Mouse (Mus musculus) large intestine, adult 2 months (tissue): ENCODE measurements around the gene Sult6b1. TPM values are rescaled to one million over a fixed set of nuclear protein-coding genes. Genes with fewer than 3 reads are reported as not detected.

Experiments
- DNase-seq: peaks from one replicate; pipeline ENCODE4 v3.0.0-alpha.2; 2012; ENCODE audit warnings: low read depth, low spot score
- WGBS: fragments of 180-500 bp; shearing (Covaris S2); methylation state at CpG from one replicate; pipeline ENCODE4 v1.1.7; 2018; 5-methylcytosine and 5-hydroxymethylcytosine counted together
- polyA plus RNA-seq: library from polyadenylated mRNA; depleted of rRNA; stranded (reverse); fragments of >200 nt; gene quantifications from 2 replicates; pipeline ENCODE4 v1.2.3, GENCODE M21; 2012; rRNA removed

Sult6b1 gene
- polyA plus RNA-seq, 1 experiment = not detected

- 87% methylated on average over 4 of the region's 4 CpGs for WGBS
- DNase-seq = no peak
Observed at GRCm38 (mm10) chr17:78888554-78888953, 18.2 kb downstream of the Sult6b1 start.

- WGBS = 76% methylated on average over 5 of the region's 5 CpGs
Observed at GRCm38 (mm10) chr17:78885286-78886065, 21.3 kb downstream of the Sult6b1 start.

DNA sequence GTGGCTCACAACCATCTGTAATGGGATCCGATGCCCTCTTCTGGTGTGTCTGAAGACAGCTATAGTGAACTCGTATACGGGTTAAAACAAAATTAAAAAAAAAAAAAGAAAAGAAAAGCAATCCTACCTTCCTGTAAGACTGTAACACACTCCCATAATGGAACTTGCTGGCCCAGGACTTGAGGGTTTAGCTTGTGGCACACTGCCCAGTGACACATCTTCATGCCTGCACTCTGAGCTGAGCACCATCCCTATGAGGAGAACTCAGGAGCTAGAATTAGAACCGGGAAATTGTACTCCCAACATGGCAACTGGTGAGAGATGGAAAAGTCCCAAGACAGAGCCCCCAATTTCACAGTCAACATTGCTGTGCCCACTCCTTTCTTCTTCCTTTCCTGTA, 23.5 kb downstream of the Sult6b1 start:
- 89% methylated on average over 4 of the region's 4 CpGs for WGBS

More at GRCm38 (mm10) chr17:78885286-78886065, 21.3 kb downstream of the Sult6b1 start:
- DNase-seq = no peak

GRCm38 (mm10) chr17:78882401-78883112, 24.2 kb downstream of the Sult6b1 start, which contains the start of gene Eif2ak2:
Gene Eif2ak2 (minus strand): TSS chr17:78882573.
- WGBS = under 1% methylated on average over 28 of the region's 28 CpGs

More for the DNA sequence above, 23.5 kb downstream of the Sult6b1 start:
- DNase-seq = no peak

GRCm38 (mm10) chr17:78881878-78882304, 24.9 kb downstream of the Sult6b1 start:
- peak; percentile 14 for DNase-seq
- WGBS = 3% methylated on average over 6 of the region's 7 CpGs

More at GRCm38 (mm10) chr17:78882401-78883112, 24.2 kb downstream of the Sult6b1 start, which contains the start of gene Eif2ak2:
- peak; percentile 70 for DNase-seq

- no peak for DNase-seq
- WGBS = 95% methylated on average over 6 of the region's 6 CpGs
Observed at GRCm38 (mm10) chr17:78873886-78874285, 32.9 kb downstream of the Sult6b1 start.

DNA sequence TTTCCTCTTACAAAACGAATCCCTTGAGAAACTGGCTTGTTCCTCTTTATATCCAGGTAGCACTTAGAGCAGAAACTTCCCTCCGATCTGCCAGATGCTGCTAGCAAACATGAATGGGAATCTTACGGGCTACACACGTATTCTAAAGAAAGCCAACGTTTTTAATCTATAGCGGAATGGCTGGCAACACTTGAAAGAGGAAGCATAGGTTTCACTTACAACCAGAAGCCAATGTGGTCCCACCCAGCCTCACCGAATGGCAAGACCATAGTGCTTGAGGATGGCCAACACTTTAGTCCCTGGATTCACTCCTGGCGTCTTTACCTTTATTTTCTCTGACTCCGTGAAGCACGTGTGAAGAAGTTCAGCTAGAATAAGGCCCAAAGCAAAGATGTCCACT, 50.5 kb downstream of the Sult6b1 start:
- WGBS = 89% methylated on average over 10 of the region's 10 CpGs
- DNase-seq = no peak

GRCm38 (mm10) chr17:78842271-78842928, 64.4 kb downstream of the Sult6b1 start:
- WGBS = 74% methylated on average over 7 of the region's 7 CpGs
- DNase-seq = no peak

DNA sequence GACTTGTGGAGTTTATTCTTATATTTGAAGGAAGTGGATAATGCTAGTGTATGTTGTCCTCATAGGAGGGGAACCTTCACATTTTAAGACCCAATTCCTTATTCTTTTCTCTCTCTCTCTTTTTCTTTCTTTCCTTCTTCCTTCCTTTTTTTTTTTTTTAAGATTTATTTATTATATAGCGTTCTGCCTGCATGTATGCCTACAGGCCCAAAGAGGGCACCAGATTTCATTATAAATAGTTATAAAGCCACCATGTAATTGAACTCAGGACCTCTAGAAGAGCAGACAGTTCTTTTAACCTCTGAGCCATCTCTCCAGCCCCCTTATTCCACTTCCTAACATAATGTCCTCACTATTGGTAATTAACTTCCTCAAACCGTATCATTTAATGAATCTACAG, 70.7 kb downstream of the Sult6b1 start:
- DNase-seq = no peak
- WGBS = 10% methylated on average over 2 of the region's 2 CpGs

DNA sequence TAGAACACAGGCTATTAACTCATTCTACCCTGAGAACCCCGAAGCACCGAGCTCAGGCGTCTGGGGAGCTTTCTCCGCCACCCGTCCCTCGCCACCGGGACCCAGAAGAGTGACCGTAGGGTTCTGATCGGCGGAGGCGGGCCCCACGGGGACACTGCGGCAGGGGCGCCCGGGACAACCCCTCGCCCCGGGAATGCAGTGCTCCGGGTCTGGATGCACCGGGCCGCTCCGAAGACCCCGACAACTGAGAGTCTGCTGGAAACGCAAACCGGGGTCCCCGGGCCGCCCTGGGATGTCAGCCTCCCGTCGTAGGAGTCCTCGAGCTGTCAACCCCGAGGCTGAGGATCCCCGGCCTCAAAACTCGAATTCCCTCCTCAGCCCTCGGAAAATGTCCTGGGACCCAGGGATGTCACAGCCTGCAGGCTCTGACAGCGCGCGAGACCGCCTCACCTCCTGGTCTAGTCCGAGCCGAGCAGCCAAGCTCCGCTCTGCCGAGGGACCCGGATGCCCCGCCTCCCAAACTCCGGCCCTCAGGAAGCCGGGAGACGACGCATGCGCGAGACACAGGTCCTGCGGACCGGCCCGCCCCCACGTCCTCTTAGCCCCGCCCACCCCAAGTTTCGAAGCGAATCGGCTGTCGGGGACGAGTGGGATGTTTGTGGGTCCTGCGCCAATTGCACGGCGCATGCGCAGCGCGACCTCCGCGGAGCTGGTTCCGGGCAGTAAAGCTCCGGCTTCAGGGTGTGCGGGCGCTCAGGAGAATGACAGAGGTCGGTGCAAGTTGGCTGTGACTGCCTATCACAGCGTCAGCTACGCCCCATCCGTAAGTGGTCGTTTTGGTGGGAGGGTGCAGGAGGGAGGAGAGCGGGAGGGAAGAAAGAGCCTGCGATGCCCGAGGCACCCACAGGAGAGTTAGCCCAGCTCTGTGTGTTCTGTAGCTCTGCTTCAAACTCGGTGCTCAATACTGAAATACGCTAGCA, 71.6 kb downstream of the Sult6b1 start, which contains the start of the genes Heatr5b and Gpatch11:
Gene Heatr5b, minus strand, starts transcription at position 509 of the 980 bp plus-strand sequence.
Gene Gpatch11, plus strand, starts transcription at position 712 of the 980 bp plus-strand sequence.
- WGBS = under 1% methylated on average over 81 of the region's 81 CpGs
- DNase-seq = peak; percentile 91

Other genes with a start within 250 kb of the Sult6b1 start
- 5.2 and 11.8 TPM in 2 replicates for gene Strn, start 169.8 kb downstream of the Sult6b1 start, polyA plus RNA-seq
- gene Heatr5b, start 71.6 kb downstream of the Sult6b1 start, polyA plus RNA-seq = 10.1 and 15.8 TPM in 2 replicates
- gene Gpatch11, start 71.4 kb downstream of the Sult6b1 start, polyA plus RNA-seq = 6.2 TPM in 2 replicates
- 3.0 and 10.5 TPM in 2 replicates for gene Eif2ak2, start 24.4 kb downstream of the Sult6b1 start, polyA plus RNA-seq
- gene Cebpzos, start 9.5 kb upstream of the Sult6b1 start, polyA plus RNA-seq = 8.6 and 8.8 TPM in 2 replicates
- gene Cebpz, start 30.1 kb upstream of the Sult6b1 start, polyA plus RNA-seq = 3.2 and 3.4 TPM in 2 replicates
- 7.6 and 10.9 TPM in 2 replicates for gene Ndufaf7, start 30.1 kb upstream of the Sult6b1 start, polyA plus RNA-seq
- 3.7 and 4.9 TPM in 2 replicates for gene Prkd3, start 113.8 kb upstream of the Sult6b1 start, polyA plus RNA-seq
- gene Qpct, start 144.9 kb upstream of the Sult6b1 start, polyA plus RNA-seq = 7.5 and 7.6 TPM in 2 replicates